Mouse (Mus musculus) embryonic fibroblast, embryonic 13.5 days (primary cell): ENCODE results near the gene Pde11a. TPM values are rescaled to one million over a fixed set of nuclear protein-coding genes. Genes with fewer than 3 reads are reported as not detected.

ENCODE experiments used
- H3K27ac ChIP-seq: 2 replicates; pipeline ENCODE4 v1.5.1; 2012; ENCODE audit warnings: low read length, control low read depth, inconsistent platforms; ENCODE audit not compliant: insufficient read depth
- H3K4me1 ChIP-seq: 2 replicates; pipeline ENCODE4 v1.6.1; 2011; ENCODE audit warnings: low read length; ENCODE audit not compliant: control insufficient read depth, insufficient read depth
- H3K4me3 ChIP-seq: 2 replicates; pipeline ENCODE4 v1.5.1; 2011; ENCODE audit warnings: mild to moderate bottlenecking, control low read depth, low read length; ENCODE audit not compliant: insufficient read depth
- CTCF ChIP-seq: IDR thresholded peaks from 2 replicates; pipeline ENCODE4 v1.5.1; 2011; ENCODE audit warnings: mild to moderate bottlenecking, control low read depth, low read length, moderate library complexity, borderline replicate concordance; ENCODE audit not compliant: insufficient read depth
- POLR2A ChIP-seq: IDR thresholded peaks from 2 replicates; pipeline ENCODE4 v1.6.1; 2011; ENCODE audit warnings: low read depth, mild to moderate bottlenecking, control low read depth, low read length, moderate library complexity
- polyA plus RNA-seq: library from polyadenylated mRNA; stranded (reverse); fragments of >200 nt; gene quantifications from 2 replicates; pipeline ENCODE4 v1.2.4, GENCODE M21; 2011; ENCODE audit warnings: low read depth; ENCODE audit not compliant: missing spikeins, insufficient read length

Gene Pde11a
- polyA plus RNA-seq, 1 experiment: 0.26 TPM

DNA sequence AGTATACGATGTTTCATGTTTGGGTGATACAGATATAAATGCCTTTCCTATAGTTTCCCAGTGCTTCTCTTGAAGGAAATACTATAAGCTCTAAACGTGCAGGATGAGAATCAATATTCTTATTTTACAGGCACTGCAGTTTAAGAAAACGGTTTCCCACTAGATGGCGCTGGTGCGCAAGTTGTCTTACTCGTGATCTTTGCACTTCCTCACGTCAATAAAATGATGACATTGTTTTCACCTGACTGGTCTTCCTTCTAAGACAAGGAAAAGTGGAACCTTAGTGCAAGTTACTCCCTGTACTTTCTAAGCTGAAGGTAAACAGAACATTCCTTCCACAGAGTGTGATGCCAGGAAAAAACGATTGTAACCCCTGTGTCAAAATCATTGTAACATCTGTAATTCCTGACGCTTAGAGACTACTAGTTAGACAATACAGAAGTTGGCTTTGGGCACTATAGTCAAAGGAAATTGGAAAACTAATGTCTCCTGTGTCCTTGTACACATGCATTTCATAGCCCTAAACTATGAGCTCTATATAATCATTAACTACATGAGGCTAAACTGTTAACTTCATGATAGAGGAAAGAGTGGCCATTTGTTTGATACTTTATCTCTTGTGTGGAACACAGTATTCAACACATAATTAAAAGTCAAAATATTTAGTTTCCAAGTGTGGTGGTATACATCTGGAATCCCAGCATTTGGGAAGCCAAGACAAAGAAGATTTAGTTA is 28.8 kb upstream of the Pde11a start:
- Histone ChIP-seq H3K4me3 (no peak overlapping the region), H3K27ac (no peak overlapping the region), H3K4me1 (peaks cover 4% of the 10 kb centered on the region)
- peak; percentile 37; the same call in 1 of the 2 replicates for TF ChIP-seq CTCF
- no peak for TF ChIP-seq POLR2A

- TF ChIP-seq POLR2A: no peak
- TF ChIP-seq CTCF: no peak
- Histone ChIP-seq H3K4me1 (no peaks in the 10 kb centered on the region), H3K27ac (no peak overlapping the region), H3K4me3 (no peak overlapping the region)
These were observed 27.2 kb upstream of the Pde11a start for GRCm38 (mm10) chr2:76365811-76366210.

GRCm38 (mm10) chr2:76362111-76362510 is 23.5 kb upstream of the Pde11a start:
- H3K4me3 ChIP-seq: no peak overlapping the region
- no peaks in the 10 kb centered on the region for H3K4me1 ChIP-seq
- TF ChIP-seq POLR2A: no peak
- peak; percentile 46; the same call in 1 of the 2 replicates for TF ChIP-seq CTCF
- no peak overlapping the region for H3K27ac ChIP-seq

DNA sequence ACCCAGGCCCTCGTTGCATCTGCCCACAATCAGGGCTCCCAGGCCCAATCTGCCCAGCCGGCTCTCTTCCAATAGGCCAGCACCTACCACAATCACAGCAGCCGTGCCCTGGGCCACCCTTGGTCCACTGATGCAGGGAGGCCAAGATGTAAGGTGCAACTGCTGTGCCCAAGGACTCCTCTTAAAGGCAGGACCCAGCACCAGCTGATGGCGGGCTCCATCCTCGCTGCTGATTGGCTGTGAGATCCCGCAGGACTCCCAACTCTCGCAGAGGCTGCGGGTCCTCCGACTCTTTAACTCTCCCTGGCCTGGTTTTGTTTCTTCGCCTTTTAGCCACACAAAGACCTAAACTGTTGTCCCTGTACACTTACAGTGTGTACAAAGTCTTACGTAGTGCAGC is 21.7 kb upstream of the Pde11a start, which contains the start of gene Cyct:
Gene Cyct (minus strand): TSS at position 225 of the 400 bp plus-strand sequence.
- Histone ChIP-seq H3K4me1 (no peaks in the 10 kb centered on the region), H3K4me3 (no peak within 1 kb of the TSS), H3K27ac (no peak within 1 kb of the TSS)
- TF ChIP-seq POLR2A (no peak), CTCF (no peak)

- TF ChIP-seq CTCF: no peak
- no peak for TF ChIP-seq POLR2A
- Histone ChIP-seq H3K27ac (no peak overlapping the region), H3K4me1 (no peaks in the 10 kb centered on the region), H3K4me3 (no peak overlapping the region)
These were observed 9.3 kb upstream of the Pde11a start for GRCm38 (mm10) chr2:76347839-76348238.

GRCm38 (mm10) chr2:76342146-76342545 is 3.6 kb upstream of the Pde11a start:
- Histone ChIP-seq H3K4me3 (no peak overlapping the region), H3K4me1 (no peaks in the 10 kb centered on the region), H3K27ac (no peak overlapping the region)
- TF ChIP-seq POLR2A: no peak
- no peak for TF ChIP-seq CTCF

DNA sequence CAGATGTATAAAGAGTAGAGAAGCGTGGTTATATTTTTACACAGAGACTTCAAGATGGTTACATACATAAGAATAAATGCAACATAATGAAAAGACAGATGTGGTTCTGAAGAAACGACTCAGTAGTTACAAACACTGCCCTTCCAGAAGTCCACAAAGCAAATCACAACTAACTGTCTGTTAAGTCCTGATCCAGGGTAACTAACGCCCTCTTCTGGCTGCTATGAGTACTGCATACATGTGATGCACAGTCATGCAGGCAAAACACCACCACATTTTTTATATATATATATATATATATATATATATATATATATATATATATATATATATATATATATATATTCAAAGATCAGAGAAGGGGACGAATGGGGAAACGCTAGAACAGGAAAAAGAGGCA is 4.0 kb downstream of the Pde11a start:
- Histone ChIP-seq H3K4me1 (no peaks in the 10 kb centered on the region), H3K27ac (no peak overlapping the region), H3K4me3 (no peak overlapping the region)
- TF ChIP-seq CTCF (no peak), POLR2A (no peak)

DNA sequence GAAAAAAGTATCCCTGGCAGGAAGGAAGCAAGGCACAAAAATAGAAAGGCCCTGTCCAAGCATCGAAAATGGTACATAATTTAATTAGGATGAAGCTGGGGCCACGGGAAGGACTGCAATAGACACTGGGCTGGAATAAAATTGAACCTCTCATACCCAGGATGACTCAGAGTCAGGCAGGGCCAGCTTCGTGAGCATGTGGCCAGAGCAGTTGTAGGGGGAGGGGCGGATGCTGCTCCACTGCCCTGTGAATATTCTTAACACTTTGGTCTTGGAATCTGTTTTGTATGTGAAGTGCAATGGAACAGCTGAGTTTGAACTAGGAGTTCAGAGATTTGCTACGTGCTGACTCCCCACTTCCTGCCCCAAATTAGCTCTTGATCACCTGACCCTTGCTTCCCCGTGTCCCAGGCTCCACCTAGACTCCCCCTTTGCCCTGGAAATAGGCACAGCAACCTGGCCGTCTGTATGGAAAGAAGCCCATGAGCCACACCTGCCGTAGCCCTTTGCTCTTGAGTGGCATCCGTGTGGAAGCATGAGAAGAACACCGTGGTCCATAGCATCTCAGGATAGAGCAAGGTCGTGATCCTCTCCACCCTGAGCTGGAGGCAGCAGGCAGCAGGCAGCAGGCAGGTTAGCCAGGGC is 6.3 kb downstream of the Pde11a start:
- H3K4me3 ChIP-seq: no peak overlapping the region
- TF ChIP-seq POLR2A (no peak), CTCF (no peak)
- no peaks in the 10 kb centered on the region for H3K4me1 ChIP-seq
- H3K27ac ChIP-seq: no peak overlapping the region

- Histone ChIP-seq H3K27ac (no peak overlapping the region), H3K4me1 (no peaks in the 10 kb centered on the region), H3K4me3 (no peak overlapping the region)
- no peak for TF ChIP-seq CTCF
- no peak for TF ChIP-seq POLR2A
These were observed 8.5 kb downstream of the Pde11a start for GRCm38 (mm10) chr2:76330081-76330480.

DNA sequence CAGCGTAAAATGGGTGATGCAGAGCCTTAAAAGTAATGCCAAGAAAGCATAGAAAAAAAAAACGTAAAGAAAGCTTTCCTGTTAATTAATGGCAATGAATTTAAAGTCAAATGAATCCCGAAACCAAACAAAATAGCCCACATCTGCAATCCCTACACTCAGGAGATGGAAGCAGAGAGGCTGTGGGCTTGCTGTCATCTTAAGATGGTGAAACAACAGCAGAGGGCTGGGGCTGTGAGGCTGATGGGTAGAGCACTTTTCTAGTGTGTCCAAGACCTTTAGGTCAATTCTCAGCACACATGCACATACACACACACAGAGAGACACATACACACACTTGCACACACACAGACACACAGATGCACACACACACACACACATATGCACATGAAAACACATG is 12.4 kb downstream of the Pde11a start:
- no peak overlapping the region for H3K27ac ChIP-seq
- TF ChIP-seq POLR2A: no peak
- no peak for TF ChIP-seq CTCF
- H3K4me3 ChIP-seq: no peak overlapping the region
- no peaks in the 10 kb centered on the region for H3K4me1 ChIP-seq
